Mouse (Mus musculus) ES-Bruce4 (cell line): ENCODE data around the gene Gfod1. TPM values are rescaled to one million over a fixed set of nuclear protein-coding genes. Genes with fewer than 3 reads are reported as not detected.

Experiments
- H3K27ac ChIP-seq: 2 replicates; pipeline ENCODE4 v1.5.1; 2012; ENCODE audit warnings: low read length, inconsistent platforms; ENCODE audit not compliant: insufficient read depth
- H3K27me3 ChIP-seq: 2 replicates; pipeline ENCODE4 v1.6.1; 2012; ENCODE audit warnings: mild to moderate bottlenecking, low read length, inconsistent platforms; ENCODE audit not compliant: control insufficient read depth, poor library complexity, insufficient read depth, severe bottlenecking
- H3K36me3 ChIP-seq: 2 replicates; pipeline ENCODE4 v1.6.1; 2012; ENCODE audit warnings: inconsistent platforms, mild to moderate bottlenecking, low read length, moderate library complexity; ENCODE audit not compliant: control insufficient read depth, poor library complexity, insufficient read depth, severe bottlenecking
- H3K4me1 ChIP-seq: one replicate; pipeline ENCODE4 v1.8.1; 2011; ENCODE audit warnings: low read length; ENCODE audit not compliant: control insufficient read depth, insufficient read depth
- H3K4me3 ChIP-seq: 2 replicates; pipeline ENCODE4 v1.5.1; 2011; ENCODE audit warnings: low read depth, mild to moderate bottlenecking, low read length
- H3K9ac ChIP-seq: 2 replicates; pipeline ENCODE4 v1.6.1; 2012; ENCODE audit warnings: low read depth, mild to moderate bottlenecking, inconsistent platforms; ENCODE audit not compliant: poor library complexity, severe bottlenecking
- H3K9me3 ChIP-seq: replicated peaks from 2 replicates; pipeline ENCODE4 v1.6.1; 2012; ENCODE audit warnings: mild to moderate bottlenecking, low read length, inconsistent platforms; ENCODE audit not compliant: control insufficient read depth, poor library complexity, insufficient read depth, severe bottlenecking
- CTCF ChIP-seq: IDR thresholded peaks from one replicate; pipeline ENCODE4 v1.8.1; 2011; ENCODE audit warnings: low read depth, low read length
- EP300 ChIP-seq: IDR thresholded peaks from 2 replicates; pipeline ENCODE4 v1.6.1; 2011; ENCODE audit warnings: low read depth, low read length; ENCODE audit not compliant: insufficient read depth
- POLR2A ChIP-seq: IDR thresholded peaks from one replicate; pipeline ENCODE4 v1.8.1; 2011; ENCODE audit warnings: low read length; ENCODE audit not compliant: insufficient read depth
- polyA plus RNA-seq: library from polyadenylated mRNA; stranded (reverse); fragments of >200 nt; gene quantifications from 2 replicates; pipeline ENCODE4 v1.2.4, GENCODE M21; 2011; ENCODE audit warnings: low read depth; ENCODE audit not compliant: missing spikeins, insufficient read depth, insufficient read length

Gfod1 gene
- polyA plus RNA-seq, 1 experiment, result 6.2 TPM

GRCm38 (mm10) chr13:43235982-43236381, 68.0 kb downstream of the Gfod1 start:
- TF ChIP-seq EP300, result no peak
- TF ChIP-seq POLR2A, result no peak
- TF ChIP-seq CTCF, result no peak
- no peak overlapping the region for H3K4me3 ChIP-seq
- no peaks in the 10 kb centered on the region for H3K9me3 ChIP-seq
- H3K4me1 ChIP-seq, result peaks cover 10% of the 10 kb centered on the region
- H3K9ac ChIP-seq, result no peak overlapping the region
- no peaks in the 10 kb centered on the region for H3K36me3 ChIP-seq
- H3K27ac ChIP-seq, result no peak overlapping the region
- H3K27me3 ChIP-seq, result no peaks in the 10 kb centered on the region

- no peak for TF ChIP-seq CTCF
- TF ChIP-seq EP300, result no peak
- TF ChIP-seq POLR2A, result no peak
- H3K36me3 ChIP-seq, result no peaks in the 10 kb centered on the region
- H3K4me1 ChIP-seq, result peaks cover 10% of the 10 kb centered on the region
- no peak overlapping the region for H3K9ac ChIP-seq
- H3K27ac ChIP-seq, result no peak overlapping the region
- no peaks in the 10 kb centered on the region for H3K27me3 ChIP-seq
- H3K4me3 ChIP-seq, result no peak overlapping the region
- H3K9me3 ChIP-seq, result no peaks in the 10 kb centered on the region
Measured at GRCm38 (mm10) chr13:43235586-43235910, 68.4 kb downstream of the Gfod1 start.

- Histone ChIP-seq H3K36me3 (no peaks in the 10 kb centered on the region), H3K27ac (no peak overlapping the region), H3K4me3 (no peak overlapping the region), H3K9me3 (no peaks in the 10 kb centered on the region), H3K27me3 (no peaks in the 10 kb centered on the region), H3K9ac (no peak overlapping the region), H3K4me1 (peaks cover 10% of the 10 kb centered on the region)
- TF ChIP-seq EP300, result no peak
- TF ChIP-seq POLR2A, result no peak
- TF ChIP-seq CTCF, result no peak
Measured at GRCm38 (mm10) chr13:43234869-43235585, 68.9 kb downstream of the Gfod1 start.

GRCm38 (mm10) chr13:43233331-43233730, 70.6 kb downstream of the Gfod1 start:
- no peaks in the 10 kb centered on the region for H3K9me3 ChIP-seq
- H3K9ac ChIP-seq, result no peak overlapping the region
- H3K4me3 ChIP-seq, result no peak overlapping the region
- TF ChIP-seq EP300 (no peak), CTCF (no peak)
- H3K4me1 ChIP-seq, result peaks cover 11% of the 10 kb centered on the region
- H3K27ac ChIP-seq, result no peak overlapping the region
- H3K27me3 ChIP-seq, result no peaks in the 10 kb centered on the region
- H3K36me3 ChIP-seq, result no peaks in the 10 kb centered on the region

- Histone ChIP-seq H3K36me3 (no peaks in the 10 kb centered on the region), H3K27ac (no peak overlapping the region), H3K4me3 (no peak overlapping the region), H3K27me3 (no peaks in the 10 kb centered on the region), H3K9ac (no peak overlapping the region), H3K9me3 (no peaks in the 10 kb centered on the region), H3K4me1 (peaks cover 11% of the 10 kb centered on the region)
- no peak for TF ChIP-seq CTCF
- TF ChIP-seq EP300, result no peak
- no peak for TF ChIP-seq POLR2A
Measured at GRCm38 (mm10) chr13:43231965-43232860, 71.8 kb downstream of the Gfod1 start.

- Histone ChIP-seq H3K27me3 (no peaks in the 10 kb centered on the region), H3K4me1 (peaks cover 11% of the 10 kb centered on the region), H3K4me3 (no peak overlapping the region), H3K27ac (no peak overlapping the region), H3K36me3 (no peaks in the 10 kb centered on the region), H3K9ac (no peak overlapping the region), H3K9me3 (no peaks in the 10 kb centered on the region)
- no peak for TF ChIP-seq EP300
- TF ChIP-seq POLR2A, result no peak
- no peak for TF ChIP-seq CTCF
Measured at GRCm38 (mm10) chr13:43230842-43231241, 73.1 kb downstream of the Gfod1 start.
